Mouse (Mus musculus): Measurements from ENCODE around the gene 4930558C23Rik. TPM values are rescaled to one million over a fixed set of nuclear protein-coding genes. Genes with fewer than 3 reads are reported as not detected.

Gene 4930558C23Rik
- polyA plus RNA-seq, 1 experiment from 2014 or later, result not detected

Other genes starting within 250 kb of the 4930558C23Rik start
- gene Sema6c, start 242.4 kb downstream of the 4930558C23Rik start, polyA plus RNA-seq (2015; fragmentation: Nextera tagmentation; extraction: Ambion mirVana), result 9.4 and 10.1 TPM in 2 replicates
- gene Gabpb2, start 184.9 kb downstream of the 4930558C23Rik start, polyA plus RNA-seq (2015; fragmentation: Nextera tagmentation; extraction: Ambion mirVana), result 13.9 and 14.2 TPM in 2 replicates
- gene Cdc42se1, start 174.1 kb downstream of the 4930558C23Rik start, polyA plus RNA-seq (2015; fragmentation: Nextera tagmentation; extraction: Ambion mirVana), result 89.6 and 91.2 TPM in 2 replicates
- 18.8 and 20.3 TPM in 2 replicates for gene Mllt11, start 170.7 kb downstream of the 4930558C23Rik start, polyA plus RNA-seq (2015; fragmentation: Nextera tagmentation; extraction: Ambion mirVana)
- gene Gm128, start 161.2 kb downstream of the 4930558C23Rik start, polyA plus RNA-seq (2015; fragmentation: Nextera tagmentation; extraction: Ambion mirVana), result 0.46 and 0.61 TPM in 2 replicates
- 4.9 and 6.2 TPM in 2 replicates for gene Bnipl, start 151.6 kb downstream of the 4930558C23Rik start, polyA plus RNA-seq (2015; fragmentation: Nextera tagmentation; extraction: Ambion mirVana)
- 41.4 and 42.9 TPM in 2 replicates for gene Mindy1, start 121.5 kb downstream of the 4930558C23Rik start, polyA plus RNA-seq (2015; fragmentation: Nextera tagmentation; extraction: Ambion mirVana)
- 21.6 and 23.5 TPM in 2 replicates for gene Prune1, start 120.8 kb downstream of the 4930558C23Rik start, polyA plus RNA-seq (2015; fragmentation: Nextera tagmentation; extraction: Ambion mirVana)
- gene Anxa9, start 95.7 kb downstream of the 4930558C23Rik start, polyA plus RNA-seq (2015; fragmentation: Nextera tagmentation; extraction: Ambion mirVana), result 1.7 and 2.4 TPM in 2 replicates
- 168 and 170 TPM in 2 replicates for gene Cers2, start 88.0 kb downstream of the 4930558C23Rik start, polyA plus RNA-seq (2015; fragmentation: Nextera tagmentation; extraction: Ambion mirVana)
- 49.8 and 51.5 TPM in 2 replicates for gene Setdb1, start 45.6 kb downstream of the 4930558C23Rik start, polyA plus RNA-seq (2015; fragmentation: Nextera tagmentation; extraction: Ambion mirVana)
- 53.2 and 60.8 TPM in 2 replicates for gene Arnt, start 31.5 kb upstream of the 4930558C23Rik start, polyA plus RNA-seq (2015; fragmentation: Nextera tagmentation; extraction: Ambion mirVana)
- 37.9 and 41.4 TPM in 2 replicates for gene Ctsk, start 96.4 kb upstream of the 4930558C23Rik start, polyA plus RNA-seq (2015; fragmentation: Nextera tagmentation; extraction: Ambion mirVana)
- gene Ctss, start 123.9 kb upstream of the 4930558C23Rik start, polyA plus RNA-seq (2015; fragmentation: Nextera tagmentation; extraction: Ambion mirVana), result 11.8 and 12.6 TPM in 2 replicates
- gene Hormad1, start 156.8 kb upstream of the 4930558C23Rik start, polyA plus RNA-seq (2015; fragmentation: Nextera tagmentation; extraction: Ambion mirVana), result not detected in 2 replicates
- gene Golph3l, start 186.1 kb upstream of the 4930558C23Rik start, polyA plus RNA-seq (2015; fragmentation: Nextera tagmentation; extraction: Ambion mirVana), result 30.2 and 32.3 TPM in 2 replicates
- gene Ensa, start 222.2 kb upstream of the 4930558C23Rik start, polyA plus RNA-seq (2015; fragmentation: Nextera tagmentation; extraction: Ambion mirVana), result 88.3 and 88.5 TPM in 2 replicates